Mouse (Mus musculus): ENCODE measurements at regions not wholly inside any gene's neighbourhood (a gene's known extent, or its start where the extent isn't known, plus 50 kb on each side); places are given as distances from the start of the nearest gene placed in this dataset.
A peak's percentile ranks its signal among the peaks of the same experiment; 100 is the strongest.

DNA sequence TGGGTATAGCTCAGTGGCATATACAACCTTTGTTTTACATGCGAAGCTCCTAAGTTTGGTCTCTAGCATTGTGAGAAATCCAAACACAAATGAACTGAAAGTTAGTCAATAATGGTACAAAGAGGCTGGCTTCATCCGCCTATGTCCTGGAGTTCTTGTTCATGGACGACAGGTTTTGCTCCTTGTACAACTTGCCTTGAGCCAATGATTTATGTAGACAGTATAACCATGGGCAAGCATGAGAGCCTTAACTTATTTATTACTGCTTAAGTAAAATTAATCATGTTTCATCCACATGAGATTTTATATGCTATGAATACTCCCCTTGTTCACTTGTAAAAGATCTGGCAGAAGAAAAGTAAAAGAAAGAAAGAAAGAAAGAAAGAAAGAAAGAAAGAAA, 205.7 kb upstream of the Tet2 start:
- DNase-seq (ENCODE audit: low read depth, low spot score): no peak

DNA sequence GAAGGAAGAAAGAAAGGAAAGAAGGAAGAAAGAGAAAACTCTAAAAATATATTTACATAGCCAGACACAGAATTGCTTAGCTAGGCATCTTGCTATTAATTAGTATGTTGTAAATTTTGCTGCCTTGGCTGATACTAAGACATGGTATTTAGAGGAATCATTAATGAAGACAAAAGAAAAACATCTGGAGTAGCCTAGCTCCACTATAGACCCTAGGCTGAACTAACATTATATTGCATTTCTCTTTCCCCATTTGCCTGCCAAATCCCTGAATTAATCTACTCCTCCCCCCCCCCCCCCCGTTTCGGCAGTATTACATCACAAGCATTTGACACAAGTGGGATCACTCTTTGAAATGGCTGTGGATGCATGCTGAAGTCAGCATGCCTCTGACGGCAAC, 206.1 kb upstream of the Tet2 start:
- DNase-seq (ENCODE audit: low read depth, low spot score): no peak

DNA sequence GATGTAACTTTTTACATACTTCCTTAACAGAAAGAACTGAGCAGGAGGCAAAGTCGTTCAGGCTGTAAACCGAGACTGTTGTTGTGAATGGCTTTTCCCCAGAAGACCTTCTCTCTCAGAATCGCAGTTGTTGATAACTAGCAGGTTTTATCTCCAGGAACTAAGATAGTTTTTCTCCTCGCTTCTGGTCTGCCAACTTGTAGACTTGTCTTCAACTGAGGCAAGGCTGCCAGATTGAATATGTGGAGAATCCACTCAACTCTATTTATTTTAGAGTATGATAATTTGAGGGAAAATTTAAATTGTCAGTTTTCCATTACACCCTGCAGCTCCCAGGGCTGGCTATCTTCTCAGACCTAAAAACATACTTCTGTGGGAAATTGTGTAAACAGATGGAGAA, 206.6 kb upstream of the Tet2 start:
- no peak for DNase-seq (ENCODE audit: low read depth, low spot score)

DNA sequence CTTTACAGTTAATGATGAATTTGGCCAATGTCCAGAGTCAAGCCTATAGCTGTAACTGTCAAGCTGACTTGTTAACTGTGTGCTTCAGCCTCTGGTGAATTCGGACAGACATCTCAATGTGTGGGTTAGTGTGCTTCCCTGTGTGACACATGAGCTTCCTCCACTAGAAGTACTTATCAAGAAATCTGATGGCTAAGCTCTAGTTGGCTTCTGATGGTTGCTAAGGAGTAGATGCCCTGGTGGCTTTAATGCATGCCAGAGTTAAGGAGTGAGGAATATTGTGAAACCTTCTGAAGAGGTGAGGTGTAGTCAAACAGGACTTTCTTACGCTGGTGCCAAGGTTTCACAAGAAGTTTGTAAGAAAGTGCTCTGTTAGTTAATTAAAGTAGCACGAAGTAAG, 208.1 kb upstream of the Tet2 start:
- DNase-seq (ENCODE audit: low read depth, low spot score): no peak

DNA sequence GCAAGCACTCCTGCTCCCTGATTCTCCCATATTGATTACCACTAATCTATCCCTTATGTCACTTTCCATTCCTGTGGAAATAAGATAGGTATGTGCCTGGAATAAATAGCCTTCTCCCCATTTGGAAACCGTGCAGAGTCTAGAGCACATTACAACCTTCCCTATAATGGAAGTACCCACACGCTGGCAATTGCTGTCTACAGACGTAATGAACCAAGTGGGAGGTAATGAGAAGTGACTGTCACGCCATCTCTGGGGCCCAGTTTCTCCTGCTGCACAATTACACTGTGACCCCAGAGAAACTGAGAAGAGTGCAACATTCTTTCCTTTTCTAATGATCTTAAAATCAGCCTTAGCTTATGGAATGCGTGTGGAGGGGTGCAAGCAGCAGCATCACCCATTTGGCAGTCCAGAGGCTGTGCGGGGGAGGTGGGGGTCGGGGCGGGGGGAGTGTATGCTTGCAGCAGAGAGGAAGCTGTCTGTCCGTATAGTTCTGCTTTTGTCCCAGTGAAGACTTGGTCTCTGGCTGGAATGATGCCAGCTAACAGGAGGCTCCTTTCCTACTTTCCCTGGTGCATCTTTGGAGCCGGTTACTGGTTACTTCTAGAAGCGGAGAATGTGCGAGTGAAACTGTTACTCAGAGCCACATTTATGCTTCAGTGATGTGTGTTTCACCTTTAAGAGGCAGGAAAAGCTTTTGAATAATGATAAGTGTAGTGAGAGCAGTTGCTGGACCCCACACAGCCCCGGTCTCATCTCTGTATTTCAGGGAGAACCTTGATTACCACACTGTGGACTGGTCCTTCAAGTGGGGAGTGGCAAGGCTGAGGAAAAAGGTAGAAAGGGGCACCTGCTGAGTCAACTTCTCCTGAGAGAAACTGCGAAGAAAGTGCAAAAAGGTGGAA, 209.3 kb upstream of the Tet2 start:
- peak; percentile 22 for DNase-seq (ENCODE audit: low read depth, low spot score)

DNA sequence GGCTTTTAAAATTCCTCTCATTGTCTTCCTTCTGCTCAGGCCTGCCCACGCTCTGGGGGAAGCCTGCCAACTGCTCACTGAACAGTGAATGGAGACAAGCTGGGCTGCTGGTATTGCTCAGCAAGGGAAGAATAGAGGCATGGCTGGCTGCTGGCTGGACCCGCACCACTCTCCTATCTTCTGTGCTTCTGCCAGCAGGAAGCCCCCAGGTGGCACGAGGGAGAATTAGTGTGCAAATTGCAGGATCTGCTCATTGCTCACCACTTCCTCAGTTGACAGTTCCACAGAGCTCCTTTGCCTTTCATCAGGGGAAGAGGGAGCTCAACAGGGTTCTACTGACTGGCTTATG, 209.9 kb upstream of the Tet2 start:
- no peak for DNase-seq (ENCODE audit: low read depth, low spot score)

DNA sequence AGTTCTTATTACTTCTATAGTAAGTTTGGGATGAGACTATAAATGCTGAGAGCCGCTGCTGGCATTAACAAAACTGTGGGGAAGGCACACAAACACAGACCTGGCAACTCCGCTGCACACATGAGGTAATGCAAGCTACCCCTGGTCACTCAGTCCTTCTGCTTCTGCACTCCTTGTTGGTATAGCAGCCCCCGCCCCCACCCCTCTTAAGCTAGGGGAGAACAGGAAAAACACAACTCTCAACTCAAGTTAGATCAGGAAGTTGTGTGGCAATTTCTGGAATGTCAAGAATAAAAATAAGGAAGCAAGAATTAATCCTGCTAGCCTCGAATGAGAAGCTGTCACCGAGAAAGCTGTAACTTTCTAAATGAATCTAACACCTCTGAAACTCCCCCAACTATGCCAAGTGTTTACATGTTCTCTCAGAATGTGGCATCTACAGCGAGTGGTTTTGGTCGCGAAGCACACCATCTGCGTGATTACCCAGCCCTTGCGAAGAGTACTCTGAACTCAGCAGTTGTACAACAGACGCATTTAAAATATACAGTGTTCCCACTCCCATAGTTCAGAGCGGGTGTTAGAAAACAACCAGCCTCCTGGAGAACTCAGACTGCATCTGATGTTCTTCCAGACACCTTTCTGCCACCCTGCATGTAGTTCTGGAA, 212.9 kb upstream of the Tet2 start:
- no peak for DNase-seq (ENCODE audit: low read depth, low spot score)

DNA sequence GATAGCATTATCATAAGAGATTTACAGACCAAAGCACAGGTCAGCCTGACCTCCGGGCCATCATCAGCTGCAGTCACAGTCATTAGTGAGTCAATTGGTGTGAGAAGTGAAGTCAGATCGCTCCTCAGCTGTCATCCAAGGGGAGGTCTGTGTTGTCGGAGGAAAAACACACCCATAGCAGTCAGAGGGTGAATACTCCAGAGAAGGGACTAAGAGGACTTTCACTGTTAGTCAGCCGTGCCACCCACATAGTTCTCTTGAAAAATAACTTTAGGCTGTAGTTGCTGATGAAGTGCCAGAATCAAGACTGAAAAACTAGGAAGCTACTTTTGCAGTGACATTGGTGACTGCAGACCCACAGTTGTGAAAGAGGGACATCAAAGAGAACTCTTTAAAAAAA, 213.5 kb upstream of the Tet2 start:
- peak; percentile 9 for DNase-seq (ENCODE audit: low read depth, low spot score)

DNA sequence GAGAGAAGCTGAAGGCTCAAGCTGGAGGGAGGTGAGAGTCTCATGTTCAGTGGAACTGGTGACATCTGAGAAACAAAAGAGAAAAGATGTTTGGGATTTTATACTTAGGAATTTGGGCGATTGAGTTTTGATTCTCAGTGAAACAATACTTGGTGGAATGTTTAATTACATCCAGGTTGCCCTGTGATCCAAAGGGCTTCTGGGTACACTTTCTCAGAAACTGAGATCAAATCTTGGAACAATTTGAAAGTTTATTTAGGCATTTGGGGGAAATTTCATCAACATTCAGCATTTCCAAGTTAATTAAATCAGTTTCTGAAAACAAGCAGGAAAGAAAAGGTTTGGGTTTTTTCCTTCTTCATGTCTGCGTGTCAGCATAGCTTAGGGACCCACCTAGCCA, 214.7 kb upstream of the Tet2 start:
- DNase-seq (ENCODE audit: low read depth, low spot score): no peak

DNA sequence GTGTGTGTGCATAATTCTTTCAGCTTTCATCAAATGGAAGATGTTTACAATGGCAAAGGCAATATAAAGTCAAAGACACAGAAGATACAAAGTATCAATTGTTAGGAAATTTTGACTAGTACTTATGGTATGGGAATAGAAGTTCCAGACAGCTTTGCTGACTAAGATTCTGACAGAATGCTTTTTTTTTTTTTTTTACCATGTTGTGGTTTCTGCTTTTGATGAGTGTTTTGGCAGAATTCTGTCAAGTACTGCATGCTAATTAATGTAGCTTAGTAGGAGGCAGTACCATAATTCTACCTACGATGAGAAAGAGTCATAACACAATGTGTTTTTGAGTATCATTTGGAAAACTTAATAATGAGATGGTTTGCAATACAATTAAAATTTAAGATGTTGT, 215.3 kb upstream of the Tet2 start:
- no peak for DNase-seq (ENCODE audit: low read depth, low spot score)

DNA sequence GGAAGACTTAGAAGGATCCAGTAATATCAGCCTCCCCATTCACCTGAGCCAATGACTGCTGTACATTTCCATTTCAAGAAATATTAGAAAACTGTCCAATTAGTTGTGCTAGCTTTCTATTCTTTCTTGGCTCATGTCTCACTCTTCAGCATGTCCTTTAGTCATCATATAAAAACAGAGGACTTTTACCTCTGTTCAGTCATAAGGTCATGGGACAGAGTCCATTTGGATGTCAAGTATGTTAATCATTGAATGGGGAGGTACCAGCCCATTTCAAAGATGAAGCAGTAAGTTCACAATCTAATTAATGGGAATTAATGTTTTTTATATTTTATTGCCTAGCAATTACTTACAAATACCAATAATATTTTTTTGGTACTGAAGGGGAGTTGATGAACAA, 218.8 kb upstream of the Tet2 start:
- DNase-seq (ENCODE audit: low read depth, low spot score): no peak

DNA sequence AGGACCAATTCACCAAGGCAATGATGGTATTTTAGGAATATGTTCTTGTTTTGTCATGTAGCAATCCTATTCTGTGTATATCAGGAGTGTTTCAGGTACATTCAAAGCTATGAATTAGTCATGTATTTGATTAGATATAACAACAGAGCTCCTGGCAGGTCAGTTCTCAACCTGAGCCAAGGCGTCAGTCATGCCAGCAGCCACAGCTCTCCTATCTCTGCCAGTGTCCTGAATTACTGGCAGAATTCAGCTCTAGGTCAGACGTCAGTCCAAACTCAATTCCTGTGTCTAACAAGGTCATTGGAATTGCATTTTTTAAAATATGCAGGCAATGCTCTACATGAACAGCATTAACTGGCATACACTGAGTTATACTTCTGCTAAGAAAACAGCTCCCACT, 228.6 kb upstream of the Tet2 start:
- no peak for DNase-seq (ENCODE audit: low read depth, low spot score)

DNA sequence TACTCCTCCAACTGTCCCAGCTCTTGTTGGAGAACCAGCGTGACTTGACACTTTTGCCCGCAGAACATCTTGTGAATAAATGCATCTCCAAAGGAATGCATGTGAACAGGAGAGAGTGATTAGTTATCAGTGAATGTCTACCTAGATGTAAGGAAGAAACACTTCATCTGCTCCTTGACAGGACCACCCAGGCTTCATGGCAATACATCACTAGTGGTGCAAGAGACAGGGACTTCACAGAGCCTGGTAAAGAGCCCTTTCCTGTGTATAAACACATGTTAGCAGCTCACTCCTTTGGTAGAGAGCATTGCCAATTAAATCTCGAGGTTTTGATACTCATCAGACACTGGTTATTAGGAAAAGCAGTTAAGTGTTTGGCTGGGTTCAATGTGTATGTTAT, 229.3 kb upstream of the Tet2 start:
- peak; percentile 58 for DNase-seq (ENCODE audit: low read depth, low spot score)

DNA sequence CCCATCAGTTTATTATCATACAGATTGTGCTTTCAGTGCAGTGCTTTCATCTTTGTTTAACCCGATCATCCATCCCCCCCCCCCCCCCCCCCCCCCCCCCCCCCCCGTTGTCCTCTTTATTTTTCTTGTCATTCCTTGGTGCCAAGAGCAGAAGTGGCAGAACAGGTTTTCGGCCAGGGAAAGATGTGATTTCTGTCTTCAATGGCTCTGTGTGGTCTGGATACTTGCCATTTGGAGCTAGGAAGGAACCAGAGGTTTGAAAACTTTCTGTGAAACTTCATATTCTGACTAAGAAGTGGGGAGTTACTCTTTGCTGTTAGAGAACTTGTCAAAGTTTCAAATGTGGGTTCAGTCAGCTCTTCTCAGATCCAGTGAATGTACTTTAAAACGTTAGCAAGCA, 231.1 kb upstream of the Tet2 start:
- DNase-seq (ENCODE audit: low read depth, low spot score): no peak

DNA sequence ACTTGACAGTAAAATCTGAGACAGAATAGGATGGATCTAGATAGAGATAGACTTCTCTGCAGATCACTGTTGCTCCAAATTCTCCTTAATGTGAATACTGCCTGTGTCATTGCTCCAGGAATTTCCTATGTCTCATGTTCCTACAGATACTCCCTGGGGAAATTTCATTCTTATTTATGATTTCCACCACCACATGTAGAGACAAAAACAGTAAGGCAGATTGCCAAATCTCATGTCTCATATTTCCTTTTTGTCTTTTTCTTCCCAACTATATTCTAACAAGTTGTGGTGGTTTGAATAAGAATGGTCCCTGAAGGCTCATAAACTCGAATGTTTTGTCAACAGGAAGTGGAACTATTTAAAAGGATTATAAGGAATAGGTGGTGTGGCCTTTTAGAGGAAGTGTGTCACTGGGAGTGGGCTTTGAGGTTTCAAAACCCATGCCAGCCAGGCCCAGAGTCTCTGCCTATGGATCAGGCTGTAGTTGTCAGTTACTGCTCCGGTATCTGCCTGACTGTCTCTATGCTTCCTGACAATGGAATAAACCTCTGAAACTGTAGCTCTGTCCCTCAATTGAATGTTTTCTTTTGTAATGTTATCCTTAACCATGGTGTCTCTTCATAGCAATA, 234.3 kb upstream of the Tet2 start:
- no peak for DNase-seq (ENCODE audit: low read depth, low spot score)

DNA sequence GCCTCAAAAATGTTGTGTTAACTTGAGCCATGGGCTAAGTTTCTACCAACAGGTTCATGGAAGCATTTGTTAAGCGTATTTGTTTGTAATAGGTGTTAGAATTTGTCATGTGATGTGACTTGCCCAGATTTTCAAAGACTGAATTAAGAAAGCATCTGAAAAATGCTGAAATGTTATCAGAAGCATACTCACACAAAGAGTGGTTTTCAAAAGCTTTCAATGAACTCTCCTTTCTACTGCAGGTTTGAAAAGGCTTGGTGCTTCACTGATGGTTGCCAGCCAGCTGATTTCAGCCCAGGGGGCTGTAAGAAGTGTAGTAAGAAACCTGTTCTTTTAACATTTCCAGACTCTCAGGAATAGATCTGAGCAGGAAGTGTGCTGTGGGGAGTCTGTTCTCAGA, 238.1 kb upstream of the Tet2 start:
- DNase-seq (ENCODE audit: low read depth, low spot score): no peak

DNA sequence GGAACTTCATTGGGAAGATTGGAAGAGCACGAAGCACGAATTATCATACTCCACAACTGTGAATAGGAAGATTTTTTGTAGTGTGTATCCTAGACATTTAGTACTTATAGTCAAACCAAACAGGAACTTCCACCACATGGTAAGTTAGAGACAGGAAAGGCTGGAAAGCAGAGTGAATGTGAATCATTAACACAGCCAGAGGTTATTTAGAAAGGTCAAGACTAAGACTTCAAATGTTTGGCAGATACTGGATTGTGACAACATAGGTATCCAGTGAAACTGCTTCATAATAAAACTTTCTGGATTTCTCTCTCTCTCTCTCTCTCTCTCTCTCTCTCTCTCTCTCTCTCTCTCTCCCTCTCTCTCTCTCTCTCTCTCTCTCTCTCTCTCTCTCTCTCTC, 246.4 kb upstream of the Tet2 start:
- no peak for DNase-seq (ENCODE audit: low read depth, low spot score)

DNA sequence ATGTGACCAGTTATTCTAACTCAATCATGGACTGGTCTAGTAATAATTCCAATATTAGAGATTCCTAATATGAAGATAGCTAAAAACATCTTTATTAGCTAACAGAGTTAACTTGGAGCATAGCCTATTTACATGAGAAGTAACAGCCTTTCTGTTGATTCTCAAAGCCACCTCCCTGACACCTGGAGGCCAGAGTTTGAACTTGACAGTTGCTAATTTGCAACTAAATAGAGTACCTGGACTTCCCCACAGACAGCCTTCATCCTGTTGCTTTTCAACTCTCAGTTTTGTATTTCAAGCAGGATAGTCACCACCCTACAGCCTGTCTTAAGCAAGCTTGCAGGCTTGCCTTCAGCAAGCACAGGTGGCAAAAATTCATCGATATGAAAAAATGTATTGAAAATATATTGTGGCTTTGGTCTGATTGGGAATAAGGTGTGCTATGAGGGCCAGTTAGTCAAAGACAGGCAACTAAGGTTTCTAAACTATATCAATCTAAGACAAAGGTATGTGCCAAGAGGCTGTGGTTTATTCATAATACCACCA, 264.1 kb upstream of the Tet2 start:
- DNase-seq (ENCODE audit: low read depth, low spot score): no peak

DNA sequence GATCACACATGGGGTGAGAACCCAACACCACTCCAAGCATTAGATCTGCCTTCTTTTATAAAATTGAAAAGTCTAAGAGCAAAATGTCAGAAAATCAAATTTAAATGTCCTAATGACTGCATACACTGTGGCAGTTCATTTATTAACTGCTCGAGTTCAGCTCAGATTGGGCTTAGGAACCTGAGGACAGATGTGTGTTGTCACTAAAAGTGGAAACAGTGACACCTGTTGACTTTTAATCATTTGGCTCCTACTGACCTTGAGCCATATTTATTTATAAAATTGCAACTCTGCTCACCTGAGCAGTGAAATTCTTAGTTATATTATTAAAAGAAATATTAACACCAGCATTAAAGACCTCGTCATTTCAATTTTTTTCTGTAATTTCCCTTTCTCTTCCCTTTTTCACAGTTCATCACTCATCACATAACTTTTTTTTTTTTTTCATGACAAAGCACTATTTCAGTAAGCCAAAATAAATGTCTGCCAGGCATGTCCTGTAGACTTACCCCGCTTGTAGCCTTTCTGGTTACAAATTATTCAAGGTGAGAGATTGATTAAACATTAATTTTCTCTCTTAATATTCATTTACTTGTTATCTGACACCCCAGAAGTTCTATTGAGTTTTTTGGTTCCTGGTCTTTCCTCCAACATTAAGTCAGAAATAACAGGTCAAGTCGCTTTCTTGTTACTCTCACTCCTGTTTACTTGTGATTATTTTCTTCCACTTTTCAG, 274.2 kb upstream of the Tet2 start:
- DNase-seq (ENCODE audit: low read depth, low spot score): no peak

DNA sequence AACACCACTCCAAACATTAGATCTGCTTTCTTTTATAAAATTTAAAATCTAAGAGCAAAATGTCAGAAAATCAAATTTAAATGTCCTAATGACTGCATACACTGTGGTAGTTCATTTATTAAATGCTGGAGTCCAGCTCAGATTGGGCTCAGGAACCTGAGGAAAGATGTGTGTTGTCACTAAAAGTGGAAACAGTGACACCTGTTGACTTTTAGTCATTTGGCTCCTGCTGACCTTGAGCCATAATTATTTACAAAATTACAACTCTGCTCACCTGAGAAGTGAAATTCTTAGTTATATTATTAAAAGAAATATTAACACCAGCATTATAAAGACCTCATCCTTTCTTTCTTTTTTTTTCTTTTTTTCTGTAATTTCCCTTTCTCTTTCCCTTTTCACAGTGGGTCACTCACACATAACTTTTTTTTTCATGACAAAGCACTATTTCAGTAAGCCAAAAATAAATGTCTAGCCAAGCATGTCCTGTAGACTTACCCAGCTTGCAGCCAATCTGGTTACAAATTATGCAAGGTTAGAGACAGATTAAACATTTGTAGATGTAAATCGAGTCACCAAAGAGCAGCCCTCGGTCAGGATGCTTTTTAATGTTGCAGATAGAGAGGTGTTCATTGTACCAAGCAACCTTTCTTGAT, 288.9 kb upstream of the Tet2 start:
- DNase-seq (ENCODE audit: low read depth, low spot score): no peak

DNA sequence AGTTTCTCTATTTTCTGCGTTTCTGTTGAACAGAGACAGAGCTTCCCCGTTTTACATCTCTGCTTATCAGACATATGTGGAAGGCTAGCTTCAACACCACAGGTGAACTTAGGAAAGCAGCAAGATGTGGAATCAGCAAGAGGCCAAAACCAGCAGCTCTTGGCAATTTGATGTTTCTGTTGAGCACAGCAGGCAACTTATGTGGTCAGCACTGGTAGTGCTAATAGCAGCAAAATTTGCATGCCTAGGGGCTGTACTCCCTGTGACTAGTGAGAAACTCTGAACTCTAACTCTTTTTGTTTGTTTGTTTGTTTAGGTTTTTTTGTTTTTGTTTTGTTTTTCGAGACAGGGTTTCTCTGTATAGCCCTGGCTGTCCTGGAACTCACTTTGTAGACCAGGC, 289.5 kb upstream of the Tet2 start:
- no peak for DNase-seq (ENCODE audit: low read depth, low spot score)

DNA sequence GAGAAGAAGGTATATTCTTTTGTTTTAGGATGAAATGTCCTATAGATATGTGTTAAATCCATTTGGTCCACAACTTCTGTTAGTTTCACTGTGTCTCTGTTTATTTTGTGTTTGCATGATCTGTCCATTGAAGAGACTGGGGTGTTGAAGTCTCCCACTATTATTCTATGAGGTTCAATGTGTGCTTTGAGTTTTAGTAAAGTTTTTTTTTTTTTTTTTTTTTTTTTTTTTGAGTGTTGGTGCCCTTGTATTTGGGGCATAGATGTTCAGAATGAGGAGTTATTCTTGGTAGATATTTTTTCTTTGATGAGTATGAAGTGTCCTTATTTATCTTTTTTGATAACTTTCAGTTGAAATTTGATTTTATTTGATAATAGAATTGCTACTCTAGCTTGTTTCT, 301.4 kb upstream of the Tet2 start:
- no peak for DNase-seq (ENCODE audit: low read depth, low spot score)

Data from mesoderm, embryonic 11.5 days (tissue).